Mouse (Mus musculus) cerebellum, adult 9-11 months (tissue): ENCODE data around the gene Trap1.
"Not testable (repeated sequence)": the region's sequence is repeated elsewhere in the genome, so short reads cannot be mapped to it uniquely, and the experiment has no call there.

Experiments
- DNase-seq: peaks from one replicate; pipeline ENCODE4 v3.0.0; 2022

Gene Trap1

DNA sequence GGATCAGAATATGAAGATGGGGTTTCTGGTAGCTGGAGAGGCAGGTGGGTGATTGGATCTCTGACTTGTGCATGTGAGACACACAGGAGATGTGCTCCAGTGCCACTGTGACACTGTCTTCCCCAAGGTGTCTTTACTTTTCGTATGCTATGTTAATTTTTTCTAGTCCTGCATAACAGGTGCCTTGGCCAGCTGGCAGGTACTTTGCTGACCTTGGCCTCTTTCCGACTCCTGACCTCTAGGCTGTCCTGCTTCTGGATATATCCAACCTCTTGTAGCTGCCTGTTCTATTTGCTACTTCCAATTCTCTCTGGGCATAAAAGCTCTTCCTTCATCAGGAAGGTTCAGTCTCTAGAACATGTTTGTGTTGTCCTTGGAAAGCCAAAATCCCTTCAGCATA lies 42.1 kb downstream of the Trap1 start:
- no peak for DNase-seq

DNA sequence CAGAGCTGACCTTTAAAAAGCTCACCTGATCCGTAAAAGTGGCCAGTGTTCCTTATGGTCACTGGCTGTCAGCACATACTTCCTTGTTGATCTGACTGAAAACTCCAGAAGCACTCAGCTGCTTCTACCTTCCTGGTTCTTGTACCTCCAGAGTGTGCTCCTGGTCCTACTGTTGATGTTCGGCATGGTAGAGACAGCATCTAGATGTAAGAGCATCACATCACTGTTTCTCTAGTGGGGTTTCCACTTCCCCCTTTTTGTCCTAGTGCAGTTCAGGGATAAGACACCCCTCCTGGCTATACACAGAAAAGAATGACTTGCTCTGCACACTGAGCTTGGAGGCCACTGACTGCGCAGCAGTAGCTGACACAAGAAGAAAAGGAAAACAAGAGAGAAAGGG lies 43.2 kb downstream of the Trap1 start:
- DNase-seq, result no peak

DNA sequence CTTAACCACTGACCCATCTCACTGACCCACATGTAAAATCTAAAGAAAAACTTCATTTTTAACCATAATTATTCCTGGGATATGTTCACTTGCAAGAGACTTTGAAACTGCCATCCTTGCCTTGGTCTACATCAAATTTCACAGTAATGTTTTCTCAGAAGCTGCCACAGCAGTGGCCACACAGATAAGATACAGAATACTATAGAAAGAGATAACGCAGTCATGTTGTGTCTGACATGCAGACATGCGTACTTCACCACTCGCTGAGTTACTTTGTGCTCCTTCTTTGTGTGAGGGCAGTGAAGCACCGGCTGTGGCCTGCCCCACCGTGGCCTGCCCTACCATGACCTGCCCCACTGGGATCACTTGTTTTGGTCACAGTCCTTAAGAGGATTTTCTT lies 43.7 kb downstream of the Trap1 start:
- DNase-seq, result no peak

DNA sequence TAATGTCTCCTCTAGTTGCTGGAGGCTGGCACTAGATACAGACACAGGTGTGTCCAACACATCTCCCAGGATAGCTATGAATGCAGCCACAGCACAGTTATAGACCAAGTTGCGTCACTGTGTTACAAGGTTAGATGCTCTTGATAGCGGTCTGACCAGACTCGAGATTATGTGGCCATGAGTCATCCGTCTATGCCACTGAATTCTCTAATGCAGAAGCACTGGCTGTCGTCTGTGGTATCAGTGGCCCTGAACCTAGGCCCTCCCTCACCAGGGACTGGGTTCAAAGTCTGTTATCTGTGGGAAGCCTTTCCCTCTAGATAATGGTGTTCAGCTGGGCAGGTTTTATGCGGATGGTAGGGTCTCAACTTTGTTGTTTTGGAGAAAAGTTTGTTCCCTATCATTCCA lies 45.3 kb downstream of the Trap1 start:
- DNase-seq, result no peak

DNA sequence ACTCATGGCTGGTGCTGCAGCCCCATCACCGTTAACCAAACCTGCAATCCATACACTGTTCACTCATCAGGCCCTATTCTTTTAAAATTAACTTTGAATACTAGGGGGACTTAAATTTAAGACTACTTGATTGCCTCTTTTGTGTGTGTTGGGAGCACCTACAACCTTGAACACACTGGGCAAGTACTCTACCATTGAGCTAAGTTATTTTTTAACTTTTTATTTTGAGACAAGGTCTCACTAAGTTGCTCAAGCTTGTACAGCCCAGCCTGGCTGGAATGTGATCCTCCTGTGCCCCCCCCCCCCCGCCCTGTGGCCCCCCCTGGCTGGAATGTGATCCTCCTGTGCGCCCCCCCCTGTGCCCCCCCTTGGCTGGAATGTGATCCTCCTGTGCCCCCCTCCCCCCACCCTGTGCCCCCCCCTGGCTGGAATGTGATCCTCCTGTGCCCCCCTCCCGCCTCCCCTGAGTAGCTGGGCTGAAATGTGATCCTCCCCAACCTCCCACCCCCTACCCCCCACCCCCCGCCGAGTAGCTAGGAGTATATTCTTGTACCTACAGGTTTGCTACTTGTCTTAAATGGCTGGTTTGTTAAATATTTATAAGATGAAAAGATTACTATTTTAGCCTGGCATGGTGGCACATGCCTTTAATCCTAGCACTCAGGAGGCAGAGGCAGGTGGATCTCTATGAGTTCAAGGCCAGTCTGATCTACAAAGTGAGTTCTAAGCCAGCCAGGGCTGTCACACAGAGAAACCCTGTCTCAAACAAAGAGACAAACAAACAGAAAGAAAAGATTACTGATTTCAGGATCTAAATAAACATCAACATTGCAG lies 46.0 kb downstream of the Trap1 start:
- no peak for DNase-seq

DNA sequence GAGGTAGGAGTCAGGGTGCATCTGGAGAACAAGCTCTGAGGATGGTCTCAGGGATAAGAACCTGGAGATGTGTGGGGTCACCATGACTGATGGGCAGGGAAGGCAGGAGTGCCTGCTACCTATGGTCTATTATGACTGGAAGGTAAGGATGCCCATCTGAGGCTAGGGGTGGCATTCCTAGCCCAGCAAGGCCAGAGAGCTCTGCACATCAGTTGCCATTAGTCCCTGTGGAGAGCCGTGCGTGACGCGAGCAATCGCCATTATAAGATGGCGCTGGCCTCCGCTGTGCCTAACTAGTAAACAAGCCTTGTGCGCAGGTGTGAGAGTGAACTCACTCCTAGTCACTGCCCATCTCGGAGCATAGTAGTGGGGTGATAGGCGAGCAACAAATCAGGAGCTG lies 47.1 kb downstream of the Trap1 start:
- no peak for DNase-seq

DNA sequence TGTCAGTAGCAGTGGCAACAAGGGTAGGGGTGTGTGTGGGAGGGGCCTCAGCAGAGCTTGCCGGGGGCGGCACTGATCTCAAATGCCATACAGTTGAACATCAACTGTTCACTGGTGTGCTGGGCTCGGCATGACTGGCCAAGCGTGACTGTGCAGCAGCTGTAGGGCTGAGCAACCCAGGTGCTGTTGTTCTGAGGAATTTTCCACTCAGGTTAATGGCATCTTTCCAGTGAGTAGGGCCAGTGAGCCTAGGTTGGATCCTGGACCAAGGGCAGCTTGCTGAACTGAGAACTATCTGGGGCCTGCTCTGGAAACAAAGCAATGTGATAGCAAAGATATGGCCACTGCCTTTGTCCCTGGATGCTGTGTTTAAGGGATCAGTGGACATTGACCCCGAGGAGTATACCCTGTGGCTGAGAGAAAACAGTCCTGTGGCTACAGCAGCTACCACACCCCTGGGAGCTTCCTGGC lies 48.2 kb downstream of the Trap1 start:
- DNase-seq, result no peak

DNA sequence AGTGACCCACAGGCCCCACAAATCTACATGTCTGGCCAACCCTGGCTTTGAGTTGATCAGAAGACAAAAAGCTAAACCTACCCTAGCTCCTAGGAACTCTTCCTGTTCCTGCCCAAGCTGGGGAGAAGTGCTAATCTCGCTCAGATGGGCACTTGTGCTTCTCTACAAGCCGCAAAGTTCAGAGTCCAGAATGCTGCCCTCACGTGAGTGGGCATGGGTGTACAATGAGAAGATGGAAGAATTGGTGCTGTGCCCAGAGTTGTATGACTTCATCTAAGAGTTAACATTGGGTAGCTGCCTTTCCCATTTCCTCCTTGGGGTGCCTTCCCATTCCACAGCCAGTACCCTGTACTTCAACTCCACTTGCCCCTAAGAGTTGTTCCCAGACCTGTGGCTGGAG lies 50.4 kb downstream of the Trap1 start:
- no peak for DNase-seq

DNA sequence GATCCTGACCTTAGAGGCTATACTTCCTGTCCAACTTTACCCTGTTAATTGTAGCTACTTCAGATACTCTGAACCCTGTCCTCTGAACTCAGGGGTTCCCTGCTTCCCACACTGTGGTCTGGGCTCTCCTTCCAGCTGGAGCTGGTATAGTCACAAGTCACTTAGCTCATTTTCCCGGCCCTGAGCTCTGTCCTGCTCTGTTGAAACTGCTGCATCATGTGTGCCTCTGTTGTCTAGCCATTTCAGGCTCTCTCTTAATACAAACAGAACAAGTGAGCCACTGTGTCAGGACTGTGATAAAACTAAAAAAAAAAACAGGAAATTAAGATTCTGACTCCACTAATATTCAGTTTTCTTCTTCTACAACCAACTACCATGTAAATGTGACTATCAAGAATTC lies 51.0 kb downstream of the Trap1 start:
- no peak for DNase-seq

DNA sequence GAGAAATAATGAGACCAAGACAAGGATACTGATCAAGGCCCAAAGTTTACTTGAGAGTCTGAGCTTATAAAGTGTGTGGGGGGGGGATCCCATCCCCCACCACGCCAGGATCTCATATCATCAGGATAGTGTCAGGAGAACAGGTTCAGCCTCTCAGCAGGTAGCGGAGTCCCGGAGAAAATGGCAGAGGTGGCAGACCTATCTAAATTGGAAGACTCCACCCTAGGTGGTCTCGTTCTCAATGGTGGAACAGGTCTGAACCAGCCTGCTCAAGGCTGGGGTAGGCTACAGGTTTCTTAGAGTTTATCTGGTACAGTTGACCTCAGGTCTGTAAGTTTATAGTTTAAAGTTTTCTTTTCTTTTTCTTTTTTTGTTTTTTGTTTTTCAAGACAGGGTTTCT lies 54.9 kb downstream of the Trap1 start:
- DNase-seq, result no peak

DNA sequence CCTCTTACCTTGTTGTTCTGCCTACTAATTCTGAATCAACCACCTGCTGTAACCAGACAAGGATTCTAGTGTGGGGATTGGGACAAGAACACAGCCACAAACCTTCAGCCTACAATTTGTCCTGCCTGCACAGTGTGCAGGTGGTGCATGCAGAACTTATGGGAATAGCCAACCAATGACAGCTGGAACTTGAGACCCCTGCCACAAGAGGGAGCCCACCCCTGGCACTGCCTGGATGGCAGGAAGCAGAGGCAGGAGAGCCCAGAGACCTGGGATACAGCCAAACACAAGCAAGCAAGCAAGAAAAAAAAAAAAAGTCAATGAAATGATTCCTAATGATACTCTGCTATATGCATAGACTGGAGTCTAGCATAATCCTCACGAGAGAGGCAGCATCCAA lies 56.4 kb downstream of the Trap1 start:
- no peak for DNase-seq

DNA sequence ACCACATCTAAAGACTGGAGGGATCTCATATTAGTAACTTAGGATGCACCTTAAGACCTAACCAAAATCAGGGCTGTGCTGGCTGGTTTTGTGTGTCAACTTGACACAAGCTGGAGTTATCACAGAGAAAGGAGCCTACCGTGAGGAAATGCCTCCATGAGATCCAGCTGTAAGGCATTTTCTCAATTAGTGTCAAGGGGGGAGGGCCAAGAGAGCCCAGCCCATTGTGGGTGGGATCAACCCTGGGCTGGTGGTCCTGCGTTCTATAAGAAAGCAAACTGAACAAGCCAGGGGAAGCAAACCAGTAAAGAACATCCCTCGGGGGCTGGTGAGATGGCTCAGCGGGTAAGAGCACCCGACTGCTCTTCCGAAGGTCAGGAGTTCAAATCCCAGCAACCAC lies 60.2 kb downstream of the Trap1 start:
- DNase-seq, result not testable (repeated sequence)

DNA sequence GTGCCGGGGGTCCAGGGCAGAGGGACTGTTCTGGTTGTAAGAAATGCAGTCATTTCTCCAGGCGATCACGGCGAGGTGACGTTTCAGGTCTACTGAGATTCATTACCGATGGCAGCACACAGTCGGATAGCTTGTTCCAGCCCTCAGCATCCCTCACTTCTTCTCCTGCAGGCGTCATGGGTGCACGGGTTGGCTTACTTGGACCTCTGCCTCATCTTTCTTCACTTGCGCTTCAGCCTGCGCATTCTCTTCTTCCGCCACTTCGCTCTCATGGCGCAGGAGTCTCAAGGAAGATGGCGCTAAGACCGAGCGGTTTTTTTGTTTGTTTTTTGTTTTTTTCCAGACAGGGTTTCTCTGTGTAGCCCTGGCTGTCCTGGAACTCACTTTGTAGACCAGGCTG lies 60.8 kb downstream of the Trap1 start:
- not testable (repeated sequence) for DNase-seq

DNA sequence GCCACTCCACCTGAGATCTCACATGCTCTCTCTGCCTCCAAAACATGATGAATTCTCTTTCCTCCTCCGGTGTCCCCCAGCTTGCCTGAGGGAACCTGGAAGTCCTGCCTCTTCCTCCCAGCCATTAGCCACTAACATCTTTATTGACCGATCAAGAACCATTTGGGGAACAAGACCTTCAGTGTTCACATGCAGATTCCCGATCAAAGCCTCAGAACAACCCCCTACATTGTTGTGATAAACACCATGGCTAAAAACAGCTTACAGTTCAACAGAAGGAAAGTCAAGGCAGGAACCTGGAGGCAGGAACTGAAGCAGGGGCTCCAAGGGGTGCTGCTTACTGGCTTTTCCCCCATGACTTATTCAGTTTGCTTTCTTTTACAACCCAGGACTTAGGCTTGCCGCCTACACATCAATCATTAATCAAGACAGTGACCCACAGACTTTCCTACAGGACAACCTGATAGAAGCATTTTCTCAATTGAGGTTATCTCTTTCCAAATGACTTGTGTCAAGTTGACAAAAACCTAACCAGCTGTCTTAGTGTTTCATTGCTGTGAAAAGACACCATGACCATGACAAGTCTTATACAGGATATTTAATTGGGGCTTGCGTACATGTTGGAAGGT lies 63.5 kb downstream of the Trap1 start:
- DNase-seq, result no peak

DNA sequence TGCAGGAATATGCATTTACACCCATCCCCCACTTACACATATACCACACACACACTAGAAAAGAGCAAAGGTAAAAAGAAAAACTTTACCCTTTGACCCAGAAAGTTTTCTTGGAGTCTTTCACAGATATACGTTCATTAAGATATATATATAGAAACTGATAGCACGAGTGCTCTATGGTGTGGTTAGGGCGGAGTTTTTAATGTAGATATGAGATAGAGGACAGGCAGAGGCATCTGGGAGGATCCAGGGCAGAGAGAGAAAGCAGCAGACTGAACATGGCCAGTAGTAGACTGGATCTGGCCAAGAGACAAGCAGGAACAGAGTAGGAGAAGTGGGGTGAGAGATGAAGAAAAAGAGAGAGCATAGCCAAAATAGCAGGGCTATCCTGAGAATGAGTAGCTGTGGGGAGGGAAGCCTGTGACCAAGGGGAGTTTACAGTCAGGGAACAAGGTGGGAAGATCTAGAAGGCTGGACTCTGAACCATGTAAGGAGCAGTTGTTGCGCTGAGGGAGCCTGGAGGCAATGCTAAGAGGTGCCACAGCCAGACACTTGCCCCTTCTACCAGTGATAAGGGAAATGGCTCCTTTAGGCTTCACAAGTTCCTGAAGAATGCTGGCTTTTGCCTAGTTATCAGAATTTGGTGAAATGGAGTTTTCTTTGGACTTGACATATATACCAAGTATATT lies 64.6 kb downstream of the Trap1 start:
- no peak for DNase-seq

DNA sequence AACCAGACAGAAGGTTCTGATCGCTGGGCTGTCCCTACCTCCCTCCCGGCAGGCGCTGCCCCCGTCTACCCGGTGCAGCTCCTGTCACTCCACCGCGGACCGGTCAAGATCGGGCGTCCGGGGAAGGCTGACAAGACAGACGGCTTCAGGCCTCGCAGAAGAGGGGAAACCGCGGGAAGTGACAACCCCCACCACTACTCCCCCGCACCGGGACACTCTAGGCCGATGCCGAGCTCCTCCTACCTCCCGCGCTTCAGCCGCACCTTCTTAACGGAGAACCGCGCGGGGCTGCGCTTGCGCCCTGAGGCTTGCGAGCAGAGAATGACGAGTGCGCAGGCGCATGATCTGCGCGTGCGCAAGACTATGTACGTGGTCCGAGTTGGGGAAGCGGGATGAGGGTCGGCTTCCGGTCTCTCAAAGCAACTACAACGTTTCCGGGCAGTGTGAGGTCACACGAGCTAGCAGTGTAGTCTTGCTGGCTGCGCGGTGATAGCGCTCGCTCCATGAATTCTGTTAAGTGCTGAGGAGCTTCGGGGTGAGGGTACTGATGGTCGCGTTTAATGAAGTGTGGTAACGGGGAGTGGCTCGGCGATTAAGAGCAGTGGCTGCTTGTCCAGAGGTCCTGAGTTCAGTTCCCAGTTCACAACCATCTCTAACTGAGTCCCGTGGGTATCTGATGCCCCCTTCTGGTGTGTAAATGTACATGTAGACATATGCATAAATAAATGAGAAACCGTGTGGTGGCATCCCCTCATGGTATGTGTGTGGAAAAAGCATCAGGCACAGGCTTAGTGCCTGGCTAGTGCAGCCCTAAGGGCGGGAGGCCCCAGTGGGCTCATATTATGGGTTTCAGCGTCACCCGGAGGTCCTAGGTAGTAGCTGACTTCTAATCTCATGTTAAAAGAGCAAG lies 73.9 kb downstream of the Trap1 start, which contains the start of gene Slx4:
Gene Slx4, minus strand, starts transcription at position 282 of the 910 bp plus-strand sequence.
- DNase-seq, result peak; percentile 98
